9 mouse cellular contexts compared by ENCODE assay signal in the genomic region with DNA sequence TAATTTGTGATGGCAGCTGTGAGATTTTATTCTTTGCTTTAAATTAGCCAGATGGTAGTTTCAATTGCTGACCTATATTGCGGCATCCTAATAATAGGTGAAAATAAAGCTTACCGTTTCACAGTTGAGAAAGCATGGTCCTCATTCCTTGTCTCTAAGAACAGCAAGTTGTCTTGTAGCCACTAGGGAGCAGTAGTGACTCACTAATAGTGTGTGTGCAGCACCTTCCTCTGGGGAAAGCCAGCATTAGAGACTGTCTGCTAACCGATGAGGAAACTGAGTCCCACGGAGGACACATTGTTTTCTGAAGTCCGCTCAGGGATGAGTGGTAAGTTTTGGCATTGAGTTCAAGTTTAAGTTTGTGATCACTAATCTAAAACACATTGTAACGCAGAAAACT. TPM values are rescaled to one million over a fixed set of nuclear protein-coding genes. Genes with fewer than 3 reads are reported as not detected.
DNase-seq lines count a peak whose midpoint lies in the region; ATAC-seq and TF ChIP-seq lines count a peak whose summit lies in the region.
"Had no signal": no experiment of that assay in that cellular context is flagged by ENCODE, and none has a peak within 500 bp of the region (broad histone marks: within the 10 kb centered on the region; RNA-seq: fewer than 3 reads in every experiment).

No protein-coding gene starts in this region.

- no peak for DNase-seq in frontal cortex, postnatal 14 days (ENCODE audit: low spot score in 2 of 2)
- DNase-seq in liver, postnatal 0 days, result no peak
- no peak for DNase-seq in liver
- peak; percentile 80 for DNase-seq in brain, adult 2 months (ENCODE audit: low read depth, low spot score)
- DNase-seq in mesoderm, embryonic 11.5 days (ENCODE audit: low read depth, low spot score), result peak; percentile 49
- DNase-seq in heart, postnatal 36 days, result no peak

- no peak overlapping the region for H3K4me3 ChIP-seq in liver, postnatal 0 days (ENCODE audit: low read depth, low read length)
- H3K4me3 ChIP-seq: erythroblast, embryonic 14.5 days had no signal

- H3K4me1 ChIP-seq in liver, postnatal 0 days (ENCODE audit: insufficient read depth), result no peaks in the 10 kb centered on the region

- TF ChIP-seq EP300 in liver, postnatal 0 days (IDR thresholded peaks at IDR 0.05; ENCODE audit: low read depth), result no peak

- no peak overlapping the region for H3K9ac ChIP-seq in liver, postnatal 0 days (replicated peaks)

- H3K27ac ChIP-seq in liver, postnatal 0 days (ENCODE audit: low read depth), result no peak overlapping the region

- 57% methylated on average over 6 of the region's 6 CpGs for WGBS in liver, postnatal 0 days (ENCODE audit: insufficient replicate concordance)

- peak; percentile 57 for TF ChIP-seq CTCF in liver, postnatal 0 days (IDR thresholded peaks at IDR 0.05; ENCODE audit: low read depth)

- no peaks in the 10 kb centered on the region for H3K27me3 ChIP-seq in liver, postnatal 0 days (ENCODE audit: insufficient read depth, low read length)

- no peaks in the 10 kb centered on the region for H3K9me3 ChIP-seq in liver, postnatal 0 days (ENCODE audit: low read length)

- peak; percentile 88 for ATAC-seq in frontal cortex, adult (ENCODE audit: low TSS enrichment)
- ATAC-seq in liver, postnatal 0 days, result no peak
- no peak for ATAC-seq in megakaryocyte, adult 5-6 weeks (ENCODE audit: poor library complexity, severe bottlenecking)

- intact Hi-C loops in heart, postnatal 36 days (cut with DNase I), result no loop called here

- H3K4me2 ChIP-seq in liver, postnatal 0 days (ENCODE audit: low read depth, low read length), result no peak overlapping the region

- H3K36me3 ChIP-seq in liver, postnatal 0 days (replicated peaks; ENCODE audit: insufficient read depth, low read length), result no peaks in the 10 kb centered on the region

RNA-seq across cellular contexts. Expression of a gene that starts 46.5 kb away (rescaled TPM):
- polyA plus RNA-seq in liver, postnatal 0 days (2015; fragmentation: Nextera tagmentation; extraction: Ambion mirVana), result 0.12 TPM in 1 of 2 replicates, not detected in the other
- not detected in 2 replicates for total RNA-seq in megakaryocyte, adult 5-6 weeks (2015)
- total RNA-seq in megakaryocyte, adult 5-6 weeks (2017), result not detected in 2 replicates
- not detected for total RNA-seq in heart, postnatal 36 days (2021)
- polyA plus RNA-seq: erythroblast, embryonic 14.5 days had no signal

Comparison
In these comparisons a context has a peak if more than half of its experiments do, and no peak if none do; other contexts are left out.
1. DNase-seq: peak in brain, adult 2 months (single experiment) and mesoderm, embryonic 11.5 days (single experiment); none in frontal cortex, postnatal 14 days (0 of 2), liver, postnatal 0 days (single experiment), liver (single experiment) and heart, postnatal 36 days (0 of 2).